Mouse (Mus musculus) stomach, postnatal 0 days (tissue): Measurements from ENCODE around the gene Ankrd37. TPM values are rescaled to one million over a fixed set of nuclear protein-coding genes. Genes with fewer than 3 reads are reported as not detected.

Experiments used
- ATAC-seq: fragments of 200-750 bp; cut with Nextera tagmentation; 2 replicates; pipeline ENCODE4 v1.8.0; 2017; ENCODE audit not compliant: low FRiP score, low TSS enrichment
- DNase-seq: peaks from one replicate; pipeline ENCODE4 v3.0.0-alpha.2; 2016; ENCODE audit warnings: low spot score
- H3K27ac ChIP-seq: fragments of 300-500 bp; sonication (generic); replicated peaks from 2 replicates; pipeline ENCODE4 v1.5.1; 2014; ENCODE audit warnings: mild to moderate bottlenecking, control low read depth
- H3K27me3 ChIP-seq: fragments of 300-500 bp; sonication (generic); 2 replicates; pipeline ENCODE4 v1.6.1; 2014; ENCODE audit warnings: low read length; ENCODE audit not compliant: control insufficient read depth, insufficient read depth
- H3K36me3 ChIP-seq: fragments of 300-500 bp; sonication (generic); 2 replicates; pipeline ENCODE4 v1.6.1; 2014; ENCODE audit warnings: low read length, mixed read lengths; ENCODE audit not compliant: control insufficient read depth, insufficient read depth
- H3K4me1 ChIP-seq: fragments of 300-500 bp; sonication (generic); replicated peaks from 2 replicates; pipeline ENCODE4 v1.6.1; 2014; ENCODE audit warnings: antibody characterized with exemption; ENCODE audit not compliant: control insufficient read depth, insufficient read depth
- H3K4me2 ChIP-seq: fragments of 300-500 bp; sonication (generic); replicated peaks from 2 replicates; pipeline ENCODE4 v1.6.1; 2014; ENCODE audit warnings: low read depth, mild to moderate bottlenecking, control low read depth, moderate library complexity
- H3K4me3 ChIP-seq: fragments of 300-500 bp; sonication (generic); 2 replicates; pipeline ENCODE4 v1.5.1; 2014; ENCODE audit warnings: low read depth, low read length, control low read depth
- H3K9ac ChIP-seq: fragments of 300-500 bp; sonication (generic); 2 replicates; pipeline ENCODE4 v1.6.1; 2014; ENCODE audit warnings: mild to moderate bottlenecking, low read length, control low read depth, mixed read lengths
- H3K9me3 ChIP-seq: fragments of 300-500 bp; sonication (generic); 2 replicates; pipeline ENCODE4 v1.6.1; 2016; ENCODE audit warnings: low read length; ENCODE audit not compliant: control insufficient read depth
- CTCF ChIP-seq: IDR thresholded peaks from 2 replicates; pipeline ENCODE4 v1.5.1; 2016; ENCODE audit warnings: antibody characterized with exemption, low read depth, mild to moderate bottlenecking, moderate library complexity
- EP300 ChIP-seq: optimal IDR thresholded peaks from 2 replicates; pipeline ENCODE3; 2016; ENCODE audit warnings: antibody characterized with exemption
- WGBS: fragments of 180-500 bp; shearing (Covaris S2); extraction: QIAGEN DNeasy Blood & Tissue Kit; methylation state at CpG from one replicate; pipeline ENCODE4 v1.1.7; 2014; 5-methylcytosine and 5-hydroxymethylcytosine counted together
- polyA plus RNA-seq: library from polyadenylated mRNA; unstranded; fragments of >200 nt; fragmentation: Nextera tagmentation; extraction: Ambion mirVana; gene quantifications from 2 replicates; pipeline ENCODE4 v1.2.1, GENCODE M21; 2015

Ankrd37 gene
- 16.0 and 17.7 TPM in 2 replicates for polyA plus RNA-seq

GRCm38 (mm10) chr8:46005596-46005995 lies at the start of gene Ankrd37:
Gene Ankrd37, minus strand, starts transcription at chr8:46005707.
- no peak for ATAC-seq
- 52% methylated on average over 4 of the region's 4 CpGs for WGBS
- Histone ChIP-seq H3K9me3 (no peaks in the 10 kb centered on the region), H3K36me3 (no peaks in the 10 kb centered on the region), H3K9ac (no peak within 1 kb of the TSS), H3K27me3 (no peaks in the 10 kb centered on the region), H3K27ac (no peak within 1 kb of the TSS; the same call in 1 of the 2 replicates), H3K4me3 (no peak within 1 kb of the TSS), H3K4me2 (no peak within 1 kb of the TSS), H3K4me1 (no peaks in the 10 kb centered on the region)
- no peak for TF ChIP-seq CTCF
- TF ChIP-seq EP300, result no peak
- DNase-seq, result no peak

GRCm38 (mm10) chr8:46040260-46040659 lies 34.8 kb upstream of the Ankrd37 start:
- H3K36me3 ChIP-seq, result no peaks in the 10 kb centered on the region
- ATAC-seq, result no peak
- H3K27me3 ChIP-seq, result no peaks in the 10 kb centered on the region
- no peak overlapping the region for H3K27ac ChIP-seq
- WGBS, result 78% methylated on average over 13 of the region's 13 CpGs
- H3K9ac ChIP-seq, result no peak overlapping the region
- H3K4me3 ChIP-seq, result no peak overlapping the region
- no peaks in the 10 kb centered on the region for H3K4me1 ChIP-seq
- TF ChIP-seq CTCF (no peak), EP300 (no peak)
- DNase-seq, result no peak
- H3K4me2 ChIP-seq, result no peak overlapping the region
- H3K9me3 ChIP-seq, result no peaks in the 10 kb centered on the region

- Histone ChIP-seq H3K27ac (no peak overlapping the region), H3K36me3 (no peaks in the 10 kb centered on the region), H3K9ac (no peak overlapping the region), H3K4me2 (no peak overlapping the region), H3K27me3 (no peaks in the 10 kb centered on the region), H3K4me1 (no peaks in the 10 kb centered on the region), H3K9me3 (no peaks in the 10 kb centered on the region), H3K4me3 (no peak overlapping the region)
- DNase-seq (no peak), ATAC-seq (no peak)
- no peak for TF ChIP-seq EP300
- no peak for TF ChIP-seq CTCF
- 53% methylated on average over 1 of the region's 1 CpGs for WGBS
Measured at GRCm38 (mm10) chr8:46039666-46040065, 34.2 kb upstream of the Ankrd37 start.

- TF ChIP-seq EP300 (no peak), CTCF (no peak)
- Histone ChIP-seq H3K36me3 (no peaks in the 10 kb centered on the region), H3K27ac (no peak overlapping the region), H3K4me1 (no peaks in the 10 kb centered on the region), H3K9ac (no peak overlapping the region), H3K27me3 (no peaks in the 10 kb centered on the region), H3K4me2 (no peak overlapping the region), H3K9me3 (no peaks in the 10 kb centered on the region), H3K4me3 (no peak overlapping the region)
- DNase-seq, result no peak
- no peak for ATAC-seq
- 65% methylated on average over 11 of the region's 11 CpGs for WGBS
Measured at GRCm38 (mm10) chr8:46036217-46036616, 30.7 kb upstream of the Ankrd37 start.

- H3K4me1 ChIP-seq, result no peaks in the 10 kb centered on the region
- H3K9ac ChIP-seq, result no peak overlapping the region
- no peak overlapping the region for H3K4me3 ChIP-seq
- no peaks in the 10 kb centered on the region for H3K36me3 ChIP-seq
- no peak for TF ChIP-seq EP300
- no peak for TF ChIP-seq CTCF
- no peak overlapping the region for H3K4me2 ChIP-seq
- peak; percentile 29; the same call in 1 of the 2 replicates for ATAC-seq
- no peak for DNase-seq
- 35% methylated on average over 4 of the region's 4 CpGs for WGBS
- H3K9me3 ChIP-seq, result no peaks in the 10 kb centered on the region
- no peak overlapping the region for H3K27ac ChIP-seq
- H3K27me3 ChIP-seq, result no peaks in the 10 kb centered on the region
Measured at GRCm38 (mm10) chr8:46024392-46024791, 18.9 kb upstream of the Ankrd37 start.

GRCm38 (mm10) chr8:46022758-46023157 lies 17.3 kb upstream of the Ankrd37 start:
- DNase-seq, result no peak
- Histone ChIP-seq H3K36me3 (no peaks in the 10 kb centered on the region), H3K27ac (no peak overlapping the region), H3K4me3 (no peak overlapping the region), H3K4me1 (no peaks in the 10 kb centered on the region), H3K9ac (no peak overlapping the region), H3K9me3 (no peaks in the 10 kb centered on the region), H3K4me2 (no peak overlapping the region), H3K27me3 (no peaks in the 10 kb centered on the region)
- 92% methylated on average over 9 of the region's 9 CpGs for WGBS
- TF ChIP-seq CTCF, result no peak
- no peak for TF ChIP-seq EP300
- ATAC-seq, result no peak
